Mouse (Mus musculus) hindbrain, embryonic 11.5 days (tissue): ENCODE data around the gene Tmem132d. TPM values are rescaled to one million over a fixed set of nuclear protein-coding genes. Genes with fewer than 3 reads are reported as not detected.

Experiments
- ATAC-seq: fragments of 200-750 bp; cut with Nextera tagmentation; 2 replicates; pipeline ENCODE4 v1.8.0; 2017; ENCODE audit warnings: mild to moderate bottlenecking, moderate TSS enrichment, moderate library complexity; ENCODE audit not compliant: low FRiP score
- DNase-seq: peaks from one replicate; pipeline ENCODE4 v3.0.0-alpha.2; 2015; ENCODE audit warnings: low spot score
- H3K27ac ChIP-seq: fragments of 300-500 bp; sonication (generic); 2 replicates; pipeline ENCODE4 v1.5.1; 2014; ENCODE audit warnings: mild to moderate bottlenecking, low read depth, low read length
- H3K27me3 ChIP-seq: fragments of 300-500 bp; sonication (generic); 2 replicates; pipeline ENCODE4 v1.6.1; 2014; ENCODE audit warnings: mild to moderate bottlenecking, low read length, moderate library complexity, mixed read lengths; ENCODE audit not compliant: control insufficient read depth, insufficient read depth
- H3K36me3 ChIP-seq: fragments of 300-500 bp; sonication (generic); 2 replicates; pipeline ENCODE4 v1.6.1; 2014; ENCODE audit warnings: mild to moderate bottlenecking, low read length, moderate library complexity, mixed read lengths; ENCODE audit not compliant: control insufficient read depth, insufficient read depth
- H3K4me1 ChIP-seq: fragments of 300-500 bp; sonication (generic); replicated peaks from 2 replicates; pipeline ENCODE4 v1.6.1; 2014; ENCODE audit warnings: low read length, mixed read lengths; ENCODE audit not compliant: control insufficient read depth, insufficient read depth
- H3K4me2 ChIP-seq: fragments of 300-500 bp; sonication (generic); replicated peaks from 2 replicates; pipeline ENCODE4 v1.6.1; 2014; ENCODE audit warnings: mild to moderate bottlenecking, low read depth, low read length
- H3K4me3 ChIP-seq: fragments of 300-500 bp; sonication (generic); 2 replicates; pipeline ENCODE4 v1.5.1; 2014; ENCODE audit warnings: low read depth, low read length
- H3K9ac ChIP-seq: fragments of 300-500 bp; sonication (generic); 2 replicates; pipeline ENCODE4 v1.6.1; 2014; ENCODE audit warnings: low read depth, low read length
- H3K9me3 ChIP-seq: fragments of 300-500 bp; sonication (generic); 2 replicates; pipeline ENCODE4 v1.6.1; 2016; ENCODE audit warnings: low read length; ENCODE audit not compliant: control insufficient read depth
- WGBS: fragments of 180-500 bp; shearing (Covaris S2); extraction: QIAGEN DNeasy Blood & Tissue Kit; methylation state at CpG from one replicate; pipeline ENCODE4 v1.1.7; 2014; 5-methylcytosine and 5-hydroxymethylcytosine counted together
- polyA plus RNA-seq: library from polyadenylated mRNA; unstranded; fragments of >200 nt; fragmentation: Nextera tagmentation; extraction: Ambion mirVana; gene quantifications from 2 replicates; pipeline ENCODE4 v1.2.1, GENCODE M21; 2014

Tmem132d gene
- polyA plus RNA-seq, 1 experiment from 2014 or later = 0.63 TPM

DNA sequence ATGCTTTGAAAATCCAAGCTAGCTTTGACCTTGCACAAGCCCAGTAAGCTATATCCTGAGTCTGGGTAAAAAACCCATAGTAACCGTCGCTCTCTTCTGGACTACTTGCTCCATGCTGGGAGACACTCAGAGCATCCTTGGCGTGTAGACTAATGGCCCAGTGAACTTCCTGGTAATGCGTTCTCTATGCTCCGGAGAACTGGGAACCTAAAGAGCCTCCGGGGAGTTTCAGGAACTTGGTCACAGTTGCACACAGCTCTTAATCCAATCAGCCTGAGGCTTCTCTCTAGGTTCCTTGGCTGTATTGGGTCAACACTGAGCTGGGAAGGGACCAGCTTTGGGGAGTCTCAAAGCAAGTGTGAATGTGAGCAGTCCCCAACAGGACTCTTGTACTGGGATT, 12.0 kb upstream of the Tmem132d start:
- Histone ChIP-seq H3K4me3 (no peak overlapping the region), H3K4me1 (peaks cover 5% of the 10 kb centered on the region), H3K9me3 (no peaks in the 10 kb centered on the region), H3K27ac (no peak overlapping the region), H3K4me2 (no peak overlapping the region), H3K36me3 (no peaks in the 10 kb centered on the region), H3K27me3 (peaks cover 33% of the 10 kb centered on the region), H3K9ac (no peak overlapping the region)
- no peak for ATAC-seq
- 32% methylated on average over 6 of the region's 6 CpGs for WGBS
- peak; percentile 13 for DNase-seq

DNA sequence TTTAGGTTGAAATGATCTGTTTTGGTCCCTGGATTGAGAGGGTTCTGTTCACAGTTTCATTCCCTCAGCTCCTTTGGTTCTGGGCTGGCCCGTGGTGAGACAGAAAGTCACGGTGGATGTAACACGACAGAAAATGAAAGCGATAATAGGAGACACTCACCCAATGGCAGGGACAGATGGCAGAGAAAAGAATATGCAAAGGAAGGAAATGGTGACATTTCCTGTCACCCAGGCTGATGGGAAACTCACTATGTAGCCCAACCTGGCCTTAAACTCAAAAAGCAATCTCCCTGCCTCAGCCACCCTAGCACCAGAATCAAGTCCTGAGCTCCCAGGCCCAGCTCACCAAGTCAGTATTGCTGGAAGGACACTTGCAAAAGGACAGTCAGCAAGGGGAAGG, 11.0 kb upstream of the Tmem132d start:
- WGBS = 41% methylated on average over 4 of the region's 4 CpGs
- peak overlapping the region; percentile 8 for H3K4me3 ChIP-seq
- H3K27ac ChIP-seq = no peak overlapping the region
- no peaks in the 10 kb centered on the region for H3K9me3 ChIP-seq
- no peak overlapping the region for H3K4me2 ChIP-seq
- H3K4me1 ChIP-seq = peaks cover 5% of the 10 kb centered on the region
- H3K9ac ChIP-seq = no peak overlapping the region
- H3K36me3 ChIP-seq = no peaks in the 10 kb centered on the region
- no peak for ATAC-seq
- peaks cover 33% of the 10 kb centered on the region for H3K27me3 ChIP-seq
- DNase-seq = peak; percentile 9

DNA sequence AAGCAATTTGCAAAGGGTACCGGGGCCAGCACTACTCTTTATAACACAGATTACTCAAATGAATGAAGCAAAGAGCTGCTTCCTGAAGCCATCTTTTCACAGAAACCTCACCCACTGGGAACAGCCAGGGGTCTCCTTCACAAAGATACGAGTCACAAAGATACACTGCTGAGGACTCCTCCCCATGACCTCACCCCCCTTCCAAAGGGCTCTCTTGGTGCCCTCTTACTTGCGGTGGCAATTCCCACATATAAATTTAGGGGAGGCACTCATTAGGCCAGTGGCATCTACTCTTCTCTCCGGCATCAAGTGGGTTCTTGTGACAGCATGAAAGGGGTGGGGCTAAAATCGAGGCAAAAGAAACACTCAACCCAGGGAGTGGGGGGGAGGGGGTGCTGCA, 8.2 kb upstream of the Tmem132d start:
- Histone ChIP-seq H3K4me1 (peaks cover 5% of the 10 kb centered on the region), H3K27ac (no peak overlapping the region), H3K4me3 (no peak overlapping the region), H3K9me3 (no peaks in the 10 kb centered on the region), H3K4me2 (no peak overlapping the region), H3K9ac (no peak overlapping the region), H3K27me3 (peaks cover 33% of the 10 kb centered on the region), H3K36me3 (no peaks in the 10 kb centered on the region)
- DNase-seq = no peak
- no peak for ATAC-seq
- 12% methylated on average over 5 of the region's 5 CpGs for WGBS

DNA sequence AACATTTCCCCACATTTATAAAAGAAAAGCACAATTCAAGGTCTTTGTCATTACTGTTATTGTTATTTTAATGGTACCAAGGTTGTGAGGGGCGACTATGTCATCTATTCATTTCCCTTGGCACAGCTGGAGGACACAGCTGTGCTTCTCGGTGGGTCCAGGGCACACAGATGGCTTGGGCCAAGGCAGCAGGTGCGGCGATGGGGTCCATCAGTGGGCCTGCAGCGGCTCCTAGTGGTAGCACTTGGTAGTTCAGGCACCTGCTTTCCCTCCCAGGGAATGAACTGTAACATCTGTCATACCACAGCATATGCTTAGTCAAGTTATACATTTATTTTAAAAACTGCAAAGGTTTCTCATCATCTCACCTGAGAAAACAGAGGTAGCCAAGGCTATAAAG, 7.0 kb upstream of the Tmem132d start:
- WGBS = 1% methylated on average over 5 of the region's 5 CpGs
- Histone ChIP-seq H3K27ac (no peak overlapping the region), H3K36me3 (no peaks in the 10 kb centered on the region), H3K4me1 (peaks cover 5% of the 10 kb centered on the region), H3K4me3 (no peak overlapping the region), H3K9me3 (no peaks in the 10 kb centered on the region), H3K27me3 (peaks cover 24% of the 10 kb centered on the region), H3K4me2 (no peak overlapping the region), H3K9ac (no peak overlapping the region)
- ATAC-seq = peak; percentile 78
- DNase-seq = peak; percentile 87

DNA sequence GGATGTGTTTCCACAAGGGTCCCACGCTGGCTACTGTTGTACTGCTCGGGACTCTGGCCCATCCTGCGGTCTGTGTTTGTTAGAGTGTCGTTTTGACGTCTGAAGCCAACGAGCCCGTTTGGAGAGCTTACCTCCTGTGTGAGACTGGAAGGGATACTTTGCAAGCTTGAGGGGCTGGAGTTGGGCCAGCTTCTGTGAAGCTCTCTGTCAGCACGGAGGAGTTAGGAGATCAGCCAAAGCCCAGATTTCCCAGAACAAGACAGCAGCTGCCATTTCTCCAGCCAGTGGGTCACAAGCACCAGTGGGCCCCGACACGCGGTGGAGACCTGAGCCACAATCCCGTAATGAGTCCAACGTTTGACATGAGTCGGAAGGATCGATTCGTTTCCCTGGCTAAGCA, 5.2 kb upstream of the Tmem132d start:
- DNase-seq = no peak
- H3K4me3 ChIP-seq = no peak overlapping the region
- ATAC-seq = no peak
- H3K27ac ChIP-seq = no peak overlapping the region
- H3K4me2 ChIP-seq = no peak overlapping the region
- WGBS = 81% methylated on average over 16 of the region's 16 CpGs
- no peaks in the 10 kb centered on the region for H3K36me3 ChIP-seq
- H3K4me1 ChIP-seq = peaks cover 1% of the 10 kb centered on the region; the same call in 1 of the 2 replicates
- H3K9ac ChIP-seq = no peak overlapping the region
- H3K27me3 ChIP-seq = peaks cover 20% of the 10 kb centered on the region
- H3K9me3 ChIP-seq = no peaks in the 10 kb centered on the region

DNA sequence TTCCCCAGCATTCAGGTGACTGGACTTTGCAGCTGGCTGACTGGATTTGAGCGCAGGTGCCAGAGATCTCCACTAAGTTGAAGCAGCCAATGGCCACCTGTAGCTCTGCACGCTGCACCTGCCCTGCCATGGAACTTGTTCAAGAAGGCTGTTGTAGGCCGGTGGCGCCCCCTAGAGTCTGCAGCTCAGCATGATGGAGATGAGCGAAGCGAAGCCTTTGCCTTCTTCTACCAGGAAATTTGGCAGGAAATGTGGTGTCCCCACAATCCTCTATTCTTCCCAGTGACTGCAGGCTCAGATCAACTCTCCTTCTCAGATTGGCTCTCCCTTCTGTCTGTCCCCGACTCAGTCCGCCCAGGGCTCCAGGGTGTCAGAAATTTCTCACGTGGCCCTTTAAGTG, 4.0 kb upstream of the Tmem132d start:
- no peak overlapping the region for H3K4me2 ChIP-seq
- 22% methylated on average over 9 of the region's 9 CpGs for WGBS

DNA sequence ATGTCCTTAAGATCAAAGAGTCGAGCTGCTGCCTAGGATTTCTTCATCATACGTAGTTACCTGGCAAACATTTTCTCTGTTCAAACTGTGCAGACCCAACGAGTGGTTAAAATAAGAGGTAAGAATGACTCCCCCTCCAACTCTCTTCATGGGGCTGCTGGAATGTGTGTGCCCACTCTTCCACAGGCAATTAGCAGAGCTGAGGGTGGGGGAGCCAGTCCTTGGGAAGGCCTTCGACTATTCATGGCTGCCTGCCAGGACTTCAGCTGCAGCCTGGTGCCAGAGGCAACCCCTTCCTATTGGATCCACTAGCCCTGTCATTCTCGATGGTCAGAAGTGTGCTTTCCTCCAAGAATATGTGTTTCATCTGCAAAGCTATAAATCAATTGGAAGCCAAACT, 2.8 kb upstream of the Tmem132d start:
- Histone ChIP-seq H3K27me3 (peaks cover 30% of the 10 kb centered on the region), H3K4me1 (no peaks in the 10 kb centered on the region), H3K4me2 (no peak overlapping the region), H3K4me3 (no peak overlapping the region), H3K9me3 (no peaks in the 10 kb centered on the region), H3K27ac (no peak overlapping the region), H3K36me3 (no peaks in the 10 kb centered on the region), H3K9ac (no peak overlapping the region)
- ATAC-seq = no peak
- no peak for DNase-seq
- 81% methylated on average over 5 of the region's 5 CpGs for WGBS

More for the DNA sequence above, 4.0 kb upstream of the Tmem132d start:
- DNase-seq = peak; percentile 75
- Histone ChIP-seq H3K27me3 (peaks cover 24% of the 10 kb centered on the region), H3K9me3 (no peaks in the 10 kb centered on the region), H3K27ac (no peak overlapping the region), H3K9ac (no peak overlapping the region), H3K4me1 (no peaks in the 10 kb centered on the region), H3K4me3 (no peak overlapping the region), H3K36me3 (no peaks in the 10 kb centered on the region)
- ATAC-seq = no peak

DNA sequence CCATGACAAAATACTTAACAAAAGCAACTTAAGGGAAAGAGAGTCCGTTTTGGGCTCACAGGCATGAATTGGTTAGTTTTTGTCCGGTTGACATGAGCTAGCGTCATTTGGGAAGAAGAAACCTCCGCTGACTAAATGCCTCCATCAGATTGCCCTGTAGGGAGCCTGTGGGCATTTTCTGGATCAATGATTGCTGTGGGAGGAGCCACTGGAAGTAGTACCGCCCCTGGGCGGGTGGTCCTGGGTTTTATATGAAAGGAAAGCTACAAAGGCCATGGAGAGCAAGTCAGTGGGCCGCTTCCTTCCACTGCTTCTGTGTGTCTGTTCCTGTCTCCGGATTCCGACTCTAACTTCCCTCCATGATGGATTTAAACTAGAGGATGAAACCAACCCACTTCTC, 909 bp upstream of the Tmem132d start:
- no peak for ATAC-seq
- no peak overlapping the region for H3K9ac ChIP-seq
- 34% methylated on average over 9 of the region's 9 CpGs for WGBS
- no peaks in the 10 kb centered on the region for H3K4me1 ChIP-seq
- H3K27me3 ChIP-seq = peaks cover 30% of the 10 kb centered on the region
- H3K4me2 ChIP-seq = no peak overlapping the region
- DNase-seq = no peak
- no peak overlapping the region for H3K27ac ChIP-seq
- H3K4me3 ChIP-seq = no peak overlapping the region
- no peaks in the 10 kb centered on the region for H3K9me3 ChIP-seq
- H3K36me3 ChIP-seq = no peaks in the 10 kb centered on the region

DNA sequence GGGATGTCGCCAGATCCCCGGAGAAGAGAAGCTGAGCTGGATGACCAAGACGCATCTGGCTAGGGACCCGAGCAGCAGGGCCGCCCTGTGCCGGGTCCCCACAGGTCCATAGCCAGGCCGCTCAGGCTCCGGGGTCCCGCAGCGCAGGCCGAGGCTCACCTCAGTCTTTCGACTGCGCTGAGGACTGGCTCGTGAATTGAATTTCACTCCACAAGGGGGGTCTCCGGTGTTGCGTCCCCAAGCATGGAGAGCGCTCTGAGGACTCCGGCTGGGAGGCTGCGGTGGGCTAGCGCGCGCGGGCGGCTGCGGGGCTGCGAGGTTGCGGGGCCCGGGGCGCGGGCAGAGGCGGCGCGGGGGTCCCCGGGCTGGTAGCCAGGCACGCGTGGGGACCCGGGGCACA, 455 bp downstream of the Tmem132d start:
- Histone ChIP-seq H3K4me3 (peak overlapping the region; percentile 45), H3K9ac (peak overlapping the region; percentile 31; the same call in 1 of the 2 replicates), H3K27me3 (peaks cover 30% of the 10 kb centered on the region), H3K9me3 (no peaks in the 10 kb centered on the region), H3K27ac (no peak overlapping the region), H3K4me1 (no peaks in the 10 kb centered on the region), H3K36me3 (no peaks in the 10 kb centered on the region), H3K4me2 (peak overlapping the region; percentile 92)
- ATAC-seq (no peak), DNase-seq (peak; percentile 29)
- WGBS = under 1% methylated on average over 19 of the region's 37 CpGs
